Mouse (Mus musculus) forebrain, embryonic 11.5 days (tissue): ENCODE data around the gene Lipt1. TPM values are rescaled to one million over a fixed set of nuclear protein-coding genes. Genes with fewer than 3 reads are reported as not detected.

Source experiments
- ATAC-seq: fragments of 200-750 bp; cut with Nextera tagmentation; replicated peaks from 2 replicates; pipeline ENCODE4 v1.8.0; 2017; ENCODE audit warnings: moderate TSS enrichment; ENCODE audit not compliant: low FRiP score
- DNase-seq: peaks from one replicate; pipeline ENCODE4 v3.0.0-alpha.2; 2017; ENCODE audit warnings: low spot score
- H3K27ac ChIP-seq: fragments of 300-500 bp; sonication (generic); 2 replicates; pipeline ENCODE4 v1.5.1; 2014; ENCODE audit warnings: low read depth, low read length
- H3K27me3 ChIP-seq: fragments of 300-500 bp; sonication (generic); 2 replicates; pipeline ENCODE4 v1.6.1; 2014; ENCODE audit warnings: mild to moderate bottlenecking, low read length, mixed read lengths; ENCODE audit not compliant: control insufficient read depth, insufficient read depth
- H3K36me3 ChIP-seq: fragments of 300-500 bp; sonication (generic); 2 replicates; pipeline ENCODE4 v1.6.1; 2014; ENCODE audit warnings: mild to moderate bottlenecking, low read length, moderate library complexity, mixed read lengths; ENCODE audit not compliant: control insufficient read depth, insufficient read depth
- H3K4me1 ChIP-seq: fragments of 300-500 bp; sonication (generic); replicated peaks from 2 replicates; pipeline ENCODE4 v1.6.1; 2014; ENCODE audit warnings: low read length, mixed read lengths; ENCODE audit not compliant: control insufficient read depth, insufficient read depth
- H3K4me2 ChIP-seq: fragments of 300-500 bp; sonication (generic); 2 replicates; pipeline ENCODE4 v1.6.1; 2014; ENCODE audit warnings: low read depth, mild to moderate bottlenecking, low read length, moderate library complexity, mixed read lengths; ENCODE audit not compliant: severe bottlenecking
- H3K4me3 ChIP-seq: fragments of 300-500 bp; sonication (generic); 2 replicates; pipeline ENCODE4 v1.5.1; 2014; ENCODE audit warnings: low read depth, low read length
- H3K9ac ChIP-seq: fragments of 300-500 bp; sonication (generic); 2 replicates; pipeline ENCODE4 v1.6.1; 2014; ENCODE audit warnings: low read length
- H3K9me3 ChIP-seq: fragments of 300-500 bp; sonication (generic); 2 replicates; pipeline ENCODE4 v1.6.1; 2016; ENCODE audit warnings: low read length, mixed read lengths; ENCODE audit not compliant: control insufficient read depth
- WGBS: fragments of 180-500 bp; shearing (Covaris S2); extraction: QIAGEN DNeasy Blood & Tissue Kit; methylation state at CpG from one replicate; pipeline ENCODE4 v1.1.7; 2014; 5-methylcytosine and 5-hydroxymethylcytosine counted together
- polyA plus RNA-seq: library from polyadenylated mRNA; unstranded; fragments of >200 nt; fragmentation: Nextera tagmentation; extraction: Ambion mirVana; gene quantifications from 2 replicates; pipeline ENCODE4 v1.2.1, GENCODE M21; 2014

Gene Lipt1
- polyA plus RNA-seq, 1 experiment from 2014 or later, result 9.1 TPM

GRCm38 (mm10) chr1:37917666-37918065 is 46.1 kb downstream of the Lipt1 start:
- WGBS, result 80% methylated on average over 13 of the region's 13 CpGs
- ATAC-seq, result no peak

DNA sequence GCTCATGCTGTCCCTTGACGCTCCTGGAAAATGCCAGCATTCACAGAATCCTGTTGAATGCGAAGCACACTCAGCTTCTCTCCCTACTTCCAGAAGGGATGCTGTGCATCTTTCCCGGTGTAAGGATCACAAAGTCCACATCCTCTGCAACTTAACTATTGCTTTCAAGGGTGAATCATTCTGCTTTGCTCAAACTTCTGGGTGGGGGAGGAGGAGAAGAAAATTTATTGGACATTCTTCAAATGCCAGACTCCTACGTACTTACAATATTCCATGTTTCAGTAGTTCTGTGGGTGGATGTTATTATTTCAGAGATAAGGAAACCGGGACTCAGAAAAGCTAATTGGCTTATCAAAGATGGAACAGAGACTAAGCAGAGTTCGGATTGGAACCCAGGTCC is 46.6 kb downstream of the Lipt1 start:
- H3K9ac ChIP-seq, result no peak overlapping the region
- H3K4me1 ChIP-seq, result no peaks in the 10 kb centered on the region
- no peaks in the 10 kb centered on the region for H3K36me3 ChIP-seq
- no peaks in the 10 kb centered on the region for H3K27me3 ChIP-seq
- ATAC-seq (no peak), DNase-seq (no peak)
- WGBS, result 83% methylated on average over 6 of the region's 6 CpGs
- H3K4me2 ChIP-seq, result no peak overlapping the region
- H3K4me3 ChIP-seq, result no peak overlapping the region
- H3K9me3 ChIP-seq, result no peaks in the 10 kb centered on the region
- H3K27ac ChIP-seq, result no peak overlapping the region

More at GRCm38 (mm10) chr1:37917666-37918065, 46.1 kb downstream of the Lipt1 start:
- Histone ChIP-seq H3K4me2 (no peak overlapping the region), H3K9ac (no peak overlapping the region), H3K27ac (no peak overlapping the region), H3K36me3 (no peaks in the 10 kb centered on the region), H3K4me1 (no peaks in the 10 kb centered on the region), H3K27me3 (no peaks in the 10 kb centered on the region), H3K4me3 (no peak overlapping the region), H3K9me3 (no peaks in the 10 kb centered on the region)
- DNase-seq, result no peak

- Histone ChIP-seq H3K4me1 (no peaks in the 10 kb centered on the region), H3K27ac (no peak overlapping the region), H3K9me3 (no peaks in the 10 kb centered on the region), H3K4me3 (no peak overlapping the region), H3K27me3 (no peaks in the 10 kb centered on the region), H3K36me3 (no peaks in the 10 kb centered on the region), H3K4me2 (no peak overlapping the region), H3K9ac (no peak overlapping the region)
- ATAC-seq, result no peak
- no peak for DNase-seq
- WGBS, result 60% methylated on average over 8 of the region's 8 CpGs
These were observed 51.0 kb downstream of the Lipt1 start for GRCm38 (mm10) chr1:37922536-37922935.

Other genes with a start within 250 kb of the Lipt1 start
- gene 2010300C02Rik, start 151.7 kb upstream of the Lipt1 start, polyA plus RNA-seq, result 0.68 and 0.86 TPM in 2 replicates
- 14.0 and 14.2 TPM in 2 replicates for gene Tsga10, start 5.3 kb upstream of the Lipt1 start, polyA plus RNA-seq
- gene Mitd1, start 18.7 kb downstream of the Lipt1 start, polyA plus RNA-seq, result 24.7 and 28.7 TPM in 2 replicates
- 210 and 234 TPM in 2 replicates for gene Mrpl30, start 18.7 kb downstream of the Lipt1 start, polyA plus RNA-seq
- gene Lyg2, start 44.8 kb downstream of the Lipt1 start, polyA plus RNA-seq, result not detected in 2 replicates
- not detected in 2 replicates for gene Lyg1, start 86.0 kb downstream of the Lipt1 start, polyA plus RNA-seq
- gene Txndc9, start 126.2 kb downstream of the Lipt1 start, polyA plus RNA-seq, result 147 and 163 TPM in 2 replicates
- gene Eif5b, start 126.3 kb downstream of the Lipt1 start, polyA plus RNA-seq, result 30.2 and 32.6 TPM in 2 replicates